In the genomic region with DNA sequence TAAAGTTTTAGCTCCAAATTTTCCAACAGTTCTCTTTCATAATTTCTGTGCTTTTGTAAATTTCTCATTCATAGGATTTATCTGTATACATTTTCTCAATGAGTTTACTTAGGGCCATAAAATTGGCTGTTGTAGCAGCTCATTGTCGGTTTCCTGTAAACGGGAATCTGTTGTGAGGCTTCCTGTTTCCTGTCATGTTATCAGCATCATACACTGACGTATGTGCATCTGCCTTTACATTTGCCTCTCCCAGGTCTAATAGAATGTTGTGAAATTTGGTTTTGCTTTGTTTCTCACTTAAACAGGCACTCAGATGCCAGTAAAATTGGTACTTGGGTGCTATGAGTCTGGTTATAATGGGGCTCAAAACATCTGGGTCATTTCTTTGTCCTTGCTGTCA, we compare ENCODE assay signal across 21 mouse cellular contexts.
"Had no signal": no experiment of that assay in that cellular context is flagged by ENCODE, and none has a peak within 500 bp of the region (broad histone marks: within the 10 kb centered on the region; RNA-seq: fewer than 3 reads in every experiment).

No protein-coding gene starts in this region.

- H3K27me3 ChIP-seq: intestine, embryonic 15.5 days; kidney, embryonic 15.5 days; liver, embryonic 15.5 days; lung, embryonic 15.5 days; midbrain, embryonic 12.5 days; midbrain, embryonic 15.5 days; neural tube, embryonic 13.5 days had no signal

- H3K9ac ChIP-seq: intestine, embryonic 15.5 days; kidney, embryonic 15.5 days; limb, embryonic 13.5 days; liver, embryonic 15.5 days; lung, embryonic 15.5 days; midbrain, embryonic 12.5 days; midbrain, embryonic 15.5 days; neural tube, embryonic 13.5 days had no signal

- H3K27ac ChIP-seq: intestine, embryonic 15.5 days; kidney, embryonic 15.5 days; layer of hippocampus, adult 2 months; limb, embryonic 10.5 days; limb, embryonic 13.5 days; liver, embryonic 15.5 days; lung, embryonic 15.5 days; macrophage; midbrain, embryonic 12.5 days; midbrain, embryonic 15.5 days; neural tube, embryonic 13.5 days had no signal

- DNase-seq: kidney, adult 11 months; kidney, adult 8-10 months; kidney, postnatal 25 days; layer of hippocampus, adult 9-11 months; lung, postnatal 14 days; retina, postnatal 1 day; right cerebral cortex, postnatal 25 days; spleen, adult 18-20 months; thymus, adult 18-20 months; thymus, postnatal 36 days had no signal

- H3K36me3 ChIP-seq: intestine, embryonic 15.5 days; kidney, embryonic 15.5 days; limb, embryonic 10.5 days; limb, embryonic 13.5 days; liver, embryonic 15.5 days; lung, embryonic 15.5 days; midbrain, embryonic 12.5 days; midbrain, embryonic 15.5 days; neural tube, embryonic 13.5 days had no signal

- ATAC-seq: intestine, embryonic 15.5 days; midbrain, embryonic 15.5 days had no signal

- H3K4me3 ChIP-seq: intestine, embryonic 15.5 days; kidney, embryonic 15.5 days; layer of hippocampus, adult 2 months; limb, embryonic 10.5 days; limb, embryonic 13.5 days; liver, embryonic 15.5 days; lung, embryonic 15.5 days; midbrain, embryonic 12.5 days; midbrain, embryonic 15.5 days; neural tube, embryonic 13.5 days had no signal

- H3K9me3 ChIP-seq: intestine, embryonic 15.5 days; kidney, embryonic 15.5 days; limb, embryonic 10.5 days; limb, embryonic 13.5 days; liver, embryonic 15.5 days; lung, embryonic 15.5 days; midbrain, embryonic 12.5 days; midbrain, embryonic 15.5 days; neural tube, embryonic 13.5 days had no signal

- H3K4me1 ChIP-seq: liver, embryonic 15.5 days; midbrain, embryonic 12.5 days; midbrain, embryonic 15.5 days had no signal

- H3K4me2 ChIP-seq: intestine, embryonic 15.5 days; kidney, embryonic 15.5 days; limb, embryonic 13.5 days; liver, embryonic 15.5 days; lung, embryonic 15.5 days; midbrain, embryonic 12.5 days; midbrain, embryonic 15.5 days; neural tube, embryonic 13.5 days had no signal
